Mouse (Mus musculus) Patski (cell line): Measurements from ENCODE around the gene Vwf. TPM values are rescaled to one million over a fixed set of nuclear protein-coding genes. Genes with fewer than 3 reads are reported as not detected.

ENCODE experiments used
- ATAC-seq: fragments of 100-300 bp; one replicate; pipeline ENCODE4 v1.8.0; 2021
- CTCF ChIA-PET: fragments of 350-600 bp; sonication (Branson Sonifier 250); formaldehyde crosslinking; loops from one replicate; lab custom pipeline; 2022; ENCODE audit warnings: inconsistent platforms; lab: Charles Lee
- POLR2A ChIA-PET: fragments of 350-600 bp; sonication (Branson Sonifier 250); formaldehyde crosslinking; loops from one replicate; lab custom pipeline; 2022; ENCODE audit warnings: antibody characterized with exemption, inconsistent platforms; lab: Charles Lee
- DNase-seq: peaks from one replicate; pipeline ENCODE4 v3.0.0-alpha.2; 2011; ENCODE audit warnings: low read depth, low spot score
- H3K27me3 ChIP-seq: fragments of 371-371 bp; one replicate; pipeline ENCODE4 v1.5.1; 2021
- CTCF ChIP-seq: fragments of 100-300 bp; IDR thresholded peaks from one replicate; pipeline ENCODE4 v1.5.1; 2021
- in situ Hi-C: fragments of 300-500 bp; cut with MboI; formaldehyde crosslinking; loops from 3 replicates; pipeline ENCODE4 v1.11.1; 2018; ENCODE audit warnings: low pct_unique_long_range_greater_than_20kb, mixed read lengths
- polyA plus RNA-seq: library from polyadenylated mRNA; unstranded; gene quantifications from one replicate; pipeline ENCODE4 v1.2.3, GENCODE M21; 2021

Gene Vwf
- polyA plus RNA-seq, 1 experiment from 2014 or later: 0.15 TPM

GRCm38 (mm10) chr6:125541296-125541695, 5.3 kb upstream of the Vwf start:
- ATAC-seq (no peak), DNase-seq (no peak)
- CTCF ChIA-PET: interaction anchor here (1.2 kb wide), 1 partner anchor 11 kb away, joined by 4 read pairs; no protein-coding TSS in a partner anchor
- H3K27me3 ChIP-seq: no peaks in the 10 kb centered on the region
- TF ChIP-seq CTCF: no peak
- in situ Hi-C loops: no loop called here
- POLR2A ChIA-PET: no interaction called here

GRCm38 (mm10) chr6:125548406-125548805, 1.8 kb downstream of the Vwf start:
- CTCF ChIA-PET: no interaction called here
- POLR2A ChIA-PET: no interaction called here
- in situ Hi-C loops: no loop called here
- no peak for TF ChIP-seq CTCF
- DNase-seq (no peak), ATAC-seq (no peak)
- H3K27me3 ChIP-seq: no peaks in the 10 kb centered on the region

GRCm38 (mm10) chr6:125550172-125550571, 3.6 kb downstream of the Vwf start:
- ChIA-PET CTCF (no interaction called here), POLR2A (no interaction called here)

GRCm38 (mm10) chr6:125552760-125553159, 6.2 kb downstream of the Vwf start:
- DNase-seq (no peak), ATAC-seq (no peak)
- no peaks in the 10 kb centered on the region for H3K27me3 ChIP-seq
- POLR2A ChIA-PET: interaction anchor here (0.5 kb wide), 1 partner anchor 43 kb away, joined by 5 read pairs; no protein-coding TSS in a partner anchor
- CTCF ChIA-PET: no interaction called here
- in situ Hi-C loops: no loop called here
- no peak for TF ChIP-seq CTCF

More at GRCm38 (mm10) chr6:125550172-125550571, 3.6 kb downstream of the Vwf start:
- no peak for TF ChIP-seq CTCF
- in situ Hi-C loops: no loop called here
- ATAC-seq: no peak
- no peaks in the 10 kb centered on the region for H3K27me3 ChIP-seq
- DNase-seq: no peak

GRCm38 (mm10) chr6:125553551-125553950, 7.0 kb downstream of the Vwf start:
- ATAC-seq (no peak), DNase-seq (no peak)
- CTCF ChIA-PET: no interaction called here
- TF ChIP-seq CTCF: no peak
- in situ Hi-C loops: no loop called here
- POLR2A ChIA-PET: no interaction called here
- H3K27me3 ChIP-seq: no peaks in the 10 kb centered on the region

GRCm38 (mm10) chr6:125558831-125559230, 12.3 kb downstream of the Vwf start:
- H3K27me3 ChIP-seq: no peaks in the 10 kb centered on the region
- DNase-seq (no peak), ATAC-seq (no peak)
- TF ChIP-seq CTCF: no peak
- in situ Hi-C loops: no loop called here
- ChIA-PET CTCF (interaction anchor here (1.2 kb wide), 1 partner anchor 11 kb away, joined by 4 read pairs; no protein-coding TSS in a partner anchor), POLR2A (no interaction called here)

GRCm38 (mm10) chr6:125561031-125561430, 14.5 kb downstream of the Vwf start:
- ATAC-seq (no peak), DNase-seq (no peak)
- no peaks in the 10 kb centered on the region for H3K27me3 ChIP-seq
- no peak for TF ChIP-seq CTCF
- POLR2A ChIA-PET: no interaction called here
- in situ Hi-C loops: no loop called here
- CTCF ChIA-PET: no interaction called here

- ChIA-PET POLR2A (no interaction called here), CTCF (no interaction called here)
- TF ChIP-seq CTCF: no peak
- H3K27me3 ChIP-seq: no peaks in the 10 kb centered on the region
- ATAC-seq (no peak), DNase-seq (no peak)
- in situ Hi-C loops: no loop called here
These were observed 14.9 kb downstream of the Vwf start for GRCm38 (mm10) chr6:125561521-125561920.

- in situ Hi-C loops: no loop called here
- ATAC-seq (no peak), DNase-seq (no peak)
- ChIA-PET CTCF (no interaction called here), POLR2A (no interaction called here)
- no peaks in the 10 kb centered on the region for H3K27me3 ChIP-seq
- no peak for TF ChIP-seq CTCF
These were observed 18.3 kb downstream of the Vwf start for GRCm38 (mm10) chr6:125564812-125565281.

- ChIA-PET CTCF (interaction anchor here (0.9 kb wide), 1 partner anchor 29 kb away, joined by 3 read pairs; no protein-coding TSS in a partner anchor), POLR2A (no interaction called here)
- no peaks in the 10 kb centered on the region for H3K27me3 ChIP-seq
- in situ Hi-C loops: no loop called here
- no peak for ATAC-seq
- DNase-seq: no peak
- TF ChIP-seq CTCF: no peak
These were observed 18.8 kb downstream of the Vwf start for GRCm38 (mm10) chr6:125565326-125565725.

- ChIA-PET POLR2A (no interaction called here), CTCF (no interaction called here)
- in situ Hi-C loops: no loop called here
- DNase-seq (no peak), ATAC-seq (no peak)
- no peak for TF ChIP-seq CTCF
- no peaks in the 10 kb centered on the region for H3K27me3 ChIP-seq
These were observed 20.1 kb downstream of the Vwf start for GRCm38 (mm10) chr6:125566656-125567055.

- POLR2A ChIA-PET: interaction anchor here (0.6 to 0.7 kb wide), 2 partner anchors 41 to 218 kb away, joined by 4 to 6 read pairs; no protein-coding TSS in a partner anchor
- no peak for ATAC-seq
These were observed 21.8 kb downstream of the Vwf start for GRCm38 (mm10) chr6:125568381-125568780.

More at GRCm38 (mm10) chr6:125568381-125568780, 21.8 kb downstream of the Vwf start:
- no peak for DNase-seq
- in situ Hi-C loops: no loop called here
- CTCF ChIA-PET: no interaction called here
- no peaks in the 10 kb centered on the region for H3K27me3 ChIP-seq
- no peak for TF ChIP-seq CTCF
